Mouse (Mus musculus) embryonic fibroblast, embryonic 13.5 days (primary cell): Measurements from ENCODE around the gene Gcc2. TPM values are rescaled to one million over a fixed set of nuclear protein-coding genes. Genes with fewer than 3 reads are reported as not detected.
A peak's percentile ranks its signal among the peaks of the same experiment; 100 is the strongest.
"Not testable (repeated sequence)": the region's sequence is repeated elsewhere in the genome, so short reads cannot be mapped to it uniquely, and the experiment has no call there.

ENCODE experiments used
- H3K27ac ChIP-seq: 2 replicates; pipeline ENCODE4 v1.5.1; 2012; ENCODE audit warnings: low read length, control low read depth, inconsistent platforms; ENCODE audit not compliant: insufficient read depth
- H3K4me1 ChIP-seq: 2 replicates; pipeline ENCODE4 v1.6.1; 2011; ENCODE audit warnings: low read length; ENCODE audit not compliant: control insufficient read depth, insufficient read depth
- H3K4me3 ChIP-seq: 2 replicates; pipeline ENCODE4 v1.5.1; 2011; ENCODE audit warnings: mild to moderate bottlenecking, control low read depth, low read length; ENCODE audit not compliant: insufficient read depth
- CTCF ChIP-seq: IDR thresholded peaks from 2 replicates; pipeline ENCODE4 v1.5.1; 2011; ENCODE audit warnings: mild to moderate bottlenecking, control low read depth, low read length, moderate library complexity, borderline replicate concordance; ENCODE audit not compliant: insufficient read depth
- POLR2A ChIP-seq: IDR thresholded peaks from 2 replicates; pipeline ENCODE4 v1.6.1; 2011; ENCODE audit warnings: low read depth, mild to moderate bottlenecking, control low read depth, low read length, moderate library complexity
- polyA plus RNA-seq: library from polyadenylated mRNA; stranded (reverse); fragments of >200 nt; gene quantifications from 2 replicates; pipeline ENCODE4 v1.2.4, GENCODE M21; 2011; ENCODE audit warnings: low read depth; ENCODE audit not compliant: missing spikeins, insufficient read length

The Gcc2 gene
- polyA plus RNA-seq, 1 experiment: 32.4 TPM

- TF ChIP-seq POLR2A (no peak), CTCF (no peak)
- no peak overlapping the region for H3K27ac ChIP-seq
- H3K4me1 ChIP-seq: no peaks in the 10 kb centered on the region
- H3K4me3 ChIP-seq: no peak overlapping the region
Observed at GRCm38 (mm10) chr10:58295605-58296004, 40.3 kb downstream of the Gcc2 start.

- no peak overlapping the region for H3K27ac ChIP-seq
- TF ChIP-seq CTCF (no peak), POLR2A (no peak)
Observed at GRCm38 (mm10) chr10:58304996-58305395, 49.7 kb downstream of the Gcc2 start.

GRCm38 (mm10) chr10:58306897-58307296 is 51.6 kb downstream of the Gcc2 start:
- Histone ChIP-seq H3K4me3 (no peak overlapping the region), H3K27ac (no peak overlapping the region), H3K4me1 (0 out of 2 replicates have a peak, but pooled peaks cover 5% of the 10 kb centered on the region)
- no peak for TF ChIP-seq POLR2A
- TF ChIP-seq CTCF: no peak

More at GRCm38 (mm10) chr10:58304996-58305395, 49.7 kb downstream of the Gcc2 start:
- Histone ChIP-seq H3K4me1 (no peaks in the 10 kb centered on the region), H3K4me3 (no peak overlapping the region)

- Histone ChIP-seq H3K4me1 (0 out of 2 replicates have a peak, but pooled peaks cover 5% of the 10 kb centered on the region), H3K27ac (peak overlapping the region; percentile 62), H3K4me3 (no peak overlapping the region)
- TF ChIP-seq POLR2A: no peak
- no peak for TF ChIP-seq CTCF
Observed at GRCm38 (mm10) chr10:58310791-58311190, 55.5 kb downstream of the Gcc2 start.

GRCm38 (mm10) chr10:58312887-58313286 is 57.6 kb downstream of the Gcc2 start:
- Histone ChIP-seq H3K4me3 (no peak overlapping the region), H3K27ac (no peak overlapping the region), H3K4me1 (0 out of 2 replicates have a peak, but pooled peaks cover 5% of the 10 kb centered on the region)
- TF ChIP-seq CTCF: no peak
- TF ChIP-seq POLR2A: no peak

- H3K27ac ChIP-seq: peak overlapping the region; percentile 99
- TF ChIP-seq POLR2A (no peak), CTCF (no peak)
- H3K4me3 ChIP-seq: no peak overlapping the region
- peaks cover 2% of the 10 kb centered on the region for H3K4me1 ChIP-seq
Observed at GRCm38 (mm10) chr10:58320881-58321280, 65.6 kb downstream of the Gcc2 start.

GRCm38 (mm10) chr10:58322361-58323027 is 67.2 kb downstream of the Gcc2 start:
- TF ChIP-seq CTCF (no peak), POLR2A (no peak)
- H3K27ac ChIP-seq: peak overlapping the region; percentile 99
- H3K4me1 ChIP-seq: peaks cover 8% of the 10 kb centered on the region
- peak overlapping the region; percentile 6; the same call in 1 of the 2 replicates for H3K4me3 ChIP-seq

GRCm38 (mm10) chr10:58323028-58323991 is 68.0 kb downstream of the Gcc2 start, which contains the start of gene Lims1:
Gene Lims1, plus strand, starts transcription at chr10:58323466.
- H3K27ac ChIP-seq: peak within 1 kb of the TSS; percentile 99
- peaks cover 8% of the 10 kb centered on the region for H3K4me1 ChIP-seq
- H3K4me3 ChIP-seq: peak within 1 kb of the TSS; percentile 85
- TF ChIP-seq POLR2A (peak; percentile 96), CTCF (no peak)

GRCm38 (mm10) chr10:58326271-58326670 is 71.0 kb downstream of the Gcc2 start:
- TF ChIP-seq CTCF (no peak), POLR2A (no peak)
- H3K27ac ChIP-seq: no peak overlapping the region
- H3K4me3 ChIP-seq: peak overlapping the region; percentile 12; the same call in 1 of the 2 replicates
- H3K4me1 ChIP-seq: peaks cover 17% of the 10 kb centered on the region

- H3K27ac ChIP-seq, H3K4me3 ChIP-seq: not testable (repeated sequence)
- H3K4me1 ChIP-seq: peaks cover 17% of the 10 kb centered on the region
Observed at GRCm38 (mm10) chr10:58327836-58328235, 72.5 kb downstream of the Gcc2 start.
